Mouse (Mus musculus) embryonic facial prominence, embryonic 11.5 days (tissue): ENCODE data around the gene Gjc1. TPM values are rescaled to one million over a fixed set of nuclear protein-coding genes. Genes with fewer than 3 reads are reported as not detected.

ENCODE experiments used
- ATAC-seq: fragments of 200-750 bp; cut with Nextera tagmentation; replicated peaks from 2 replicates; pipeline ENCODE4 v1.8.0; 2017; ENCODE audit warnings: low read depth; ENCODE audit not compliant: insufficient number of reproducible peaks, low FRiP score, low TSS enrichment
- DNase-seq: peaks from one replicate; pipeline ENCODE4 v3.0.0-alpha.2; 2015; ENCODE audit warnings: low spot score
- H3K27ac ChIP-seq: fragments of 300-500 bp; sonication (generic); replicated peaks from 2 replicates; pipeline ENCODE4 v1.5.1; 2014; ENCODE audit warnings: mild to moderate bottlenecking, low read depth, low read length, control low read depth
- H3K27me3 ChIP-seq: fragments of 300-500 bp; sonication (generic); 2 replicates; pipeline ENCODE4 v1.6.1; 2014; ENCODE audit warnings: mild to moderate bottlenecking, low read length, moderate library complexity, mixed read lengths; ENCODE audit not compliant: control insufficient read depth, insufficient read depth
- H3K36me3 ChIP-seq: fragments of 300-500 bp; sonication (generic); replicated peaks from 2 replicates; pipeline ENCODE4 v1.6.1; 2014; ENCODE audit warnings: low read depth, mild to moderate bottlenecking, low read length, moderate library complexity, mixed read lengths; ENCODE audit not compliant: control insufficient read depth, insufficient read depth
- H3K4me1 ChIP-seq: fragments of 300-500 bp; sonication (generic); 2 replicates; pipeline ENCODE4 v1.6.1; 2014; ENCODE audit warnings: low read length, mixed read lengths; ENCODE audit not compliant: control insufficient read depth, insufficient read depth
- H3K4me2 ChIP-seq: fragments of 300-500 bp; sonication (generic); 2 replicates; pipeline ENCODE4 v1.6.1; 2014; ENCODE audit warnings: low read depth, mild to moderate bottlenecking, control low read depth, low read length, moderate library complexity
- H3K4me3 ChIP-seq: fragments of 300-500 bp; sonication (generic); 2 replicates; pipeline ENCODE4 v1.5.1; 2014; ENCODE audit warnings: low read depth, low read length, control low read depth
- H3K9ac ChIP-seq: fragments of 300-500 bp; sonication (generic); replicated peaks from 2 replicates; pipeline ENCODE4 v1.6.1; 2014; ENCODE audit warnings: mild to moderate bottlenecking, control low read depth, low read length
- H3K9me3 ChIP-seq: fragments of 300-500 bp; sonication (generic); replicated peaks from 2 replicates; pipeline ENCODE4 v1.6.1; 2016; ENCODE audit warnings: mild to moderate bottlenecking, low read length, inconsistent platforms, mixed read lengths; ENCODE audit not compliant: control insufficient read depth
- WGBS: fragments of 180-500 bp; shearing (Covaris S2); extraction: QIAGEN DNeasy Blood & Tissue Kit; methylation state at CpG from one replicate; pipeline ENCODE4 v1.1.7; 2014; 5-methylcytosine and 5-hydroxymethylcytosine counted together
- polyA plus RNA-seq: library from polyadenylated mRNA; unstranded; fragments of >200 nt; fragmentation: Nextera tagmentation; extraction: Ambion mirVana; gene quantifications from 2 replicates; pipeline ENCODE4 v1.2.1, GENCODE M21; 2014

The Gjc1 gene
- polyA plus RNA-seq, 1 experiment from 2014 or later, result 90.5 TPM

DNA sequence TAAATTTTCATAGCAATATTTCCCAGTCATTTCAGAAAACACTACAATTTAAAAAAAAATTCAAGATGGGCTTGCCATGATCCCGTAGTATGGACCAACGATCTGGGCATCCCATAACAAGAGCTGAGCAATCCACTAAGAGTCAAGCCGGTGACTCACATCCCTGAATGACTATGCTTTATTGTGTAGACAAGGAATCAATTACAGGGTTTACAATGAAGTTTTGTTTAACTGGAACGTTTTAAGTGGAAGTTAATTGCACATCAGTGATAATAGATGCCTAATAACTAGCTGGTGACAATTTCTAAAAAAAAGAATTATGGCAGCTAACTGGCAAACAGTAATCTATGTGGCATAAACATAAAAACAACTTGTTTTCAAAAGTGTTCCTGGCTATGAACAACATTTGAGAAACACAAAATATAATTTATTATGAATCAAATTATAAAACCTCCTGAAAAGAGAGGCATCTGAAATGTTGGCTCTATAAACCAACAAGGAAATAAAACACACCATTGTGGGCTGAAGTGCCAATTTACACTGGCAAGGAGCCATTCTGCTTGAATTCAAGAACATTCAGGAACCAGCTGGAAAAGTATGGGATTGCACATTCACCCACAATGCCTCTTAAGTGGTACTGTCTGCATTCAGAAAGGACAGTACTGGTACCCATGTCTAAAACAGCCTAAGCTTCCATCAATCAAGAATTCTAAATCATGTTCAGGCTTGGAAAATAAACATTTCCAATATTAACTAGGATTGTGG is 8.6 kb downstream of the Gjc1 start:
- Histone ChIP-seq H3K9me3 (no peaks in the 10 kb centered on the region), H3K27ac (no peak overlapping the region), H3K4me3 (no peak overlapping the region), H3K36me3 (no peaks in the 10 kb centered on the region; the same call in 1 of the 2 replicates), H3K4me2 (no peak overlapping the region), H3K27me3 (no peaks in the 10 kb centered on the region), H3K9ac (no peak overlapping the region), H3K4me1 (peaks cover 2% of the 10 kb centered on the region; the same call in 1 of the 2 replicates)
- ATAC-seq (no peak), DNase-seq (no peak)
- WGBS, result 52% methylated on average over 4 of the region's 4 CpGs

DNA sequence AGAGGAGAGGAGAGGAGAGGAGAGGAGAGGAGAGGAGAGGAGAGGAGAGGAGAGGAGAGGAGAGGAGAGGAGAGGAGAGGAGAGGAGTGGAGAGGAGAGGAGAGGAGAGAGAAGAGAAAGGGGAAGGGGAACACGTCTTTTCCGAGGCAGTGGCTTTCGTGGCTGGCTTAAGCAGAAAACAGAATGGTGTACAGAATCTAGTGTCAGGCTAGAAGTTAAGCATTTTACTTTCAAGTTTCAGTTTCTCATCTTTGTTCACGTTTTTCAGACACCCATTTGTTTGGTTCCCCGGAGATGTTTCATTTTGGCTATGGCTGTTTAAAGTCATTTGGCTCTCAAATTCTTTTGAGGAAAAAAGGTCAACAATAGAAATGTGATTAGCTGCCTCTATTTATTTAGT is 11.3 kb downstream of the Gjc1 start:
- ATAC-seq (no peak), DNase-seq (no peak)
- Histone ChIP-seq H3K4me2 (no peak overlapping the region), H3K27me3 (no peaks in the 10 kb centered on the region), H3K9ac (no peak overlapping the region), H3K4me1 (no peaks in the 10 kb centered on the region), H3K27ac (no peak overlapping the region), H3K36me3 (peaks cover 6% of the 10 kb centered on the region), H3K9me3 (no peaks in the 10 kb centered on the region), H3K4me3 (no peak overlapping the region)
- WGBS, result 76% methylated on average over 5 of the region's 5 CpGs

DNA sequence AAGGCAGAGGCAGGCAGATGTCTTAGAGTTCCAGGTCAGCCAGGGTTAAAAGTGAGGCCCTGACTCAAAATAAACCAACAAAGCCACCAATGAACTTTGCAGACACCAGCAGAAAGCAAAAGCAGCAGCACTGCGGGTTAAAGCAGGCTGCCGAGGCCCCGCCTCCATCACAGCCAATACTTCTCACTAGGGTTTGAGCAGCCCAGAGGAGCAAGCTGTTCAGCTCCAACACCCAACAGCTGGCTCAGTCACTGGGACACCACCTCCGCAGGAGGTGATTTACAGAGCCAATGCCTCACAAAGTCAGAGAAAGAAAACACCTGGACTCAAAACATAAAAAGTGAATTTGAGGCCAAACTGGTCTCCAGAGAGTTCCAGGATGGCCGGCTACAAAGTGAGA is 16.0 kb downstream of the Gjc1 start:
- ATAC-seq (no peak), DNase-seq (no peak)
- WGBS, result 84% methylated on average over 5 of the region's 5 CpGs
- Histone ChIP-seq H3K9ac (no peak overlapping the region), H3K4me2 (no peak overlapping the region), H3K27me3 (no peaks in the 10 kb centered on the region), H3K4me3 (no peak overlapping the region), H3K4me1 (no peaks in the 10 kb centered on the region), H3K27ac (no peak overlapping the region), H3K9me3 (no peaks in the 10 kb centered on the region), H3K36me3 (peaks cover 12% of the 10 kb centered on the region)

DNA sequence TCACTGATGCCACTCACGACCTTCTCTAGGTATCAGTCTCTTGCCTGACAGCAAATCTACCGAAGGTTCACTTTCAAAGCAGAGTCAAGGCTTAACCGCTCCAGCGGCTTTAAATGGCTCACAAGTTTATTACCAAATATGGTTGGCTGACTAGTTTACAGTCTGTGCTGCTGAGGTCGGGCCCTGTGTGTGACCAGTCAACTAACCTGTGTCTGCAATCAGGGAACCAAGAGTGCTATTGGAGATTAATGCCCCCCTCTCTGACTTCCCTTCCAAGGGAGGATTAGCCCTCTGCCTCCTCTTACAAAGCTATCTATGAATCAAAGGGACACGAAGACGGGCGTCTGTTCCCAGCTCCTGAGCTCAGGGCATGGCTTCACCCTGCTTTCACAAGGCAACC is 25.3 kb downstream of the Gjc1 start:
- H3K9ac ChIP-seq, result no peak overlapping the region
- no peaks in the 10 kb centered on the region for H3K27me3 ChIP-seq
- WGBS, result 63% methylated on average over 8 of the region's 8 CpGs
- no peaks in the 10 kb centered on the region; the same call in 1 of the 2 replicates for H3K36me3 ChIP-seq
- no peak overlapping the region for H3K4me2 ChIP-seq
- no peaks in the 10 kb centered on the region for H3K4me1 ChIP-seq
- ATAC-seq (no peak), DNase-seq (no peak)
- no peak overlapping the region for H3K27ac ChIP-seq
- H3K9me3 ChIP-seq, result no peaks in the 10 kb centered on the region
- no peak overlapping the region for H3K4me3 ChIP-seq

DNA sequence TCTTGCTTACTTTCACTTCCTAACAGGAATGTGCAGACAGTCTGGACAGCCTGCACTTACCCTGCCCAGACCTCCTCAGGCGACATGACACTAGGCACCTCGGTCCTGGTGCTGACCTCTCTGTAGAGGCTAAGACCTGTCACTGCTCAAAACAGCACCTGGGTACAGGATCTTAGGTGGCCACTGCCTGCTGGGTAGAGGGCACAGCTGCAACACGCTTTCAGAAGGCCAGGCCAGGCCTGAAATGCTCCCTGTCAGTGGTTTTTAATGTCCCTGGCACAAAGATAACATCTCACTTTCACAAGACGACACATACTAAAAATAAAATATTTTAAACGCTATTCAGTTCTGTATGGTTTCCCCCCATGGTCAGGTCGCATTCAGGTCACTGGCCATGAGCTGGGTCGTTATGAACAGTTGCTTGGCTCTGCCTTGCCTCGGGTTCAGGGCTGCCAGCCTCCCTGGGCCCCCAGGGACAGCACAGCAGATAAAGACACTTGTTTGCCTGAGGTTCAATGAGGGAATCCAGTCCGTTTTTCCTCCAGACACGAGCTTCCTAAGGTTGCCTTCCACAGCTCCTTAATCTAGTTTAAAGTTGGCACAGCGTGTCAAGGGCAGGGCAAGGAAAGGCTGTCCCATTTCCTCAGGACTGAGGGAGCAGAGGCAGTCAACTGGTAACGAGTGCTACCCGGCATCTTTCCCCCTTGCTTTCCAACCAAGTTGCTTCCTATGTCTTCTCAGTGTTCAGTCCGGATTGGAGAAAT is 27.6 kb downstream of the Gjc1 start:
- no peak overlapping the region for H3K4me3 ChIP-seq
- no peak overlapping the region for H3K9ac ChIP-seq
- no peaks in the 10 kb centered on the region for H3K4me1 ChIP-seq
- WGBS, result 62% methylated on average over 14 of the region's 14 CpGs
- H3K27ac ChIP-seq, result no peak overlapping the region
- no peak for DNase-seq
- ATAC-seq, result no peak
- H3K4me2 ChIP-seq, result no peak overlapping the region
- no peaks in the 10 kb centered on the region for H3K27me3 ChIP-seq
- H3K9me3 ChIP-seq, result no peaks in the 10 kb centered on the region
- H3K36me3 ChIP-seq, result no peaks in the 10 kb centered on the region

DNA sequence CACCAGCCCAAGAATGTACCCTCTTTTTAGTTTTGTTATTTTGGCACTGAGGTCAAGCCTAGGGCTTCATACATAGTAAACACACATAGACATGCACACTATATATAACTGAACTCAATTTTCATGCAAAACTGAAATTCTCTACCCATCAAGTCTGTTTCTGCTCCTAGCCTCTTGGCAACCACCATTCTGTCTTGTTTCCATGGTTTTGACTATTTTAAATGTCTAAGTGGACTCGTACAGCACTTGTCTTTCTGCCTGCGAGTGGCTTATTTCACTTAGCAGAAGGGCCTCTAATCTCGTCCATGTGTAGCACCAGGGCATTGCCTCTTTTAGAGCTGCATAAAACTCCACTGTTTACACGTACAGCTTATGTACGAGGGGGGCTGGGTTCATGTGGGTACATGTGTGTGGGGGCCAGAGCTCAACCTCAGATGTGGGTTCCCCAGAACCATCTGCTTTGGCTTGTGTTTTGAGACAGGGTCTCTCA is 31.8 kb downstream of the Gjc1 start:
- 80% methylated on average over 5 of the region's 5 CpGs for WGBS
- H3K9ac ChIP-seq, result no peak overlapping the region
- H3K4me3 ChIP-seq, result no peak overlapping the region
- no peaks in the 10 kb centered on the region for H3K4me1 ChIP-seq
- no peak overlapping the region for H3K27ac ChIP-seq
- H3K9me3 ChIP-seq, result no peaks in the 10 kb centered on the region
- H3K27me3 ChIP-seq, result no peaks in the 10 kb centered on the region
- no peaks in the 10 kb centered on the region for H3K36me3 ChIP-seq
- H3K4me2 ChIP-seq, result no peak overlapping the region
- ATAC-seq (no peak), DNase-seq (no peak)

DNA sequence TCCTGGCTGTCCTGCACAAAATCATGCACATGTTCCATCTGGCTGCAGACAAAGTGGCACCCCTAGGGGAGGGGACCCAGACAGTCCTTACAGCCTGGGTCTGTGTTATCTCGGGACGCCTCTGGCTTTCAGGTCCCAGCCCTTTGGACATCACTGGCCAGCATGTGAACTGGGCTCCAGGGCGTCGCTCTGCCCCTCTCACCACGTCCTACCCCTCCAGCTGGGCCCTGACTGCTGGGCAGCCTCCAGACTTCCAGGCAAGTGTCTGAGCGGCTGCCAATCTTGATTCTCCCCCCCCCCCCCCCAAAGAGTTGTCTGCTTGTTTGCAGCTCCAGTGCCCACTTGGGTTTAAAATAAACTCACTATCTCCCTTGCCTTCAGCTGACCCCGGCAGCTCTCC is 36.1 kb downstream of the Gjc1 start:
- WGBS, result 75% methylated on average over 7 of the region's 7 CpGs
- DNase-seq (no peak), ATAC-seq (no peak)
- Histone ChIP-seq H3K27ac (no peak overlapping the region), H3K9ac (no peak overlapping the region), H3K4me1 (no peaks in the 10 kb centered on the region), H3K36me3 (no peaks in the 10 kb centered on the region), H3K4me2 (no peak overlapping the region), H3K9me3 (no peaks in the 10 kb centered on the region), H3K4me3 (no peak overlapping the region), H3K27me3 (no peaks in the 10 kb centered on the region)

DNA sequence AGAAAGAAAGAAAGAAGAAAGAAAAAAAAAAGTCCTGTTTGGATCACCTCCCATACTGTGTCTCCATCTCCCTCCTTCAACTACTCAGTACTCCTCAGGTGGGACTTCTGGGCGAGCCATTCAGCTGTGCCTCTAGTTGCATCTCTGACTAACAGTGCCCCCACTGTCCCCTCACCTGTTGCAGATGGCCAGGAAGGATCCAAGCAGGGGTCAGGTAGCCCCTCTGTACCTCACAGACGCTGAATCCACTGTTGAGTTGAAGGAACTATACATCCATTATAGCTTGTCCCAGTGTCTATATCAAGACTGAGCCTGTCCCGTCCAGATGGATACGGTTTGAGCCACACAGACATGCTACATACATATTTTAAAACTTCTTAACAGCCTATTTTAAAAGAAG is 38.0 kb downstream of the Gjc1 start:
- Histone ChIP-seq H3K27ac (no peak overlapping the region), H3K4me3 (no peak overlapping the region), H3K9ac (no peak overlapping the region), H3K4me1 (peaks cover 6% of the 10 kb centered on the region; the same call in 1 of the 2 replicates), H3K4me2 (no peak overlapping the region), H3K9me3 (no peaks in the 10 kb centered on the region), H3K36me3 (no peaks in the 10 kb centered on the region), H3K27me3 (no peaks in the 10 kb centered on the region)
- no peak for DNase-seq
- 83% methylated on average over 4 of the region's 4 CpGs for WGBS
- ATAC-seq, result no peak
